Mouse (Mus musculus): Measurements from ENCODE around the gene Cyp4a10. TPM values are rescaled to one million over a fixed set of nuclear protein-coding genes. Genes with fewer than 3 reads are reported as not detected.

Gene Cyp4a10
- polyA plus RNA-seq, 1 experiment: 0.07 TPM

- WGBS: 65% methylated on average over 4 of the region's 4 CpGs
- TF ChIP-seq CTCF (IDR thresholded peaks at IDR 0.05; ENCODE audit: borderline replicate concordance, control insufficient read depth, extremely low read depth, insufficient read depth, low read length, poor library complexity) (no peak), POLR2A (IDR thresholded peaks at IDR 0.05; ENCODE audit: control insufficient read depth, extremely low read depth, insufficient read depth, low read length, poor library complexity) (no peak)
- no peaks in the 10 kb centered on the region for H3K27me3 ChIP-seq (ENCODE audit: control insufficient read depth, insufficient read depth, low read length)
- DNase-seq: no peak
- H3K27ac ChIP-seq (ENCODE audit: control insufficient read depth, insufficient read depth, low read length): no peak overlapping the region
- H3K4me3 ChIP-seq (ENCODE audit: control insufficient read depth, insufficient read depth, low read length): no peak overlapping the region
- no peaks in the 10 kb centered on the region for H3K36me3 ChIP-seq (ENCODE audit: control insufficient read depth, insufficient read depth, low read length)
- no peaks in the 10 kb centered on the region for H3K4me1 ChIP-seq (replicated peaks; ENCODE audit: control insufficient read depth, insufficient read depth, low read length)
These were observed 1.4 kb downstream of the Cyp4a10 start for GRCm38 (mm10) chr4:115519444-115519843.

GRCm38 (mm10) chr4:115521766-115522165 lies 3.7 kb downstream of the Cyp4a10 start:
- no peak for DNase-seq
- Histone ChIP-seq H3K36me3 (ENCODE audit: control insufficient read depth, insufficient read depth, low read length) (no peaks in the 10 kb centered on the region), H3K4me3 (ENCODE audit: control insufficient read depth, insufficient read depth, low read length) (no peak overlapping the region), H3K4me1 (replicated peaks; ENCODE audit: control insufficient read depth, insufficient read depth, low read length) (no peaks in the 10 kb centered on the region), H3K27me3 (ENCODE audit: control insufficient read depth, insufficient read depth, low read length) (no peaks in the 10 kb centered on the region), H3K27ac (ENCODE audit: control insufficient read depth, insufficient read depth, low read length) (no peak overlapping the region)
- TF ChIP-seq CTCF (IDR thresholded peaks at IDR 0.05; ENCODE audit: borderline replicate concordance, control insufficient read depth, extremely low read depth, insufficient read depth, low read length, poor library complexity): no peak
- no peak for TF ChIP-seq POLR2A (IDR thresholded peaks at IDR 0.05; ENCODE audit: control insufficient read depth, extremely low read depth, insufficient read depth, low read length, poor library complexity)
- WGBS: 100% methylated on average over 2 of the region's 2 CpGs

- H3K36me3 ChIP-seq (ENCODE audit: control insufficient read depth, insufficient read depth, low read length): no peaks in the 10 kb centered on the region
- no peak for DNase-seq
- 71% methylated on average over 1 of the region's 1 CpGs for WGBS
- no peaks in the 10 kb centered on the region for H3K27me3 ChIP-seq (ENCODE audit: control insufficient read depth, insufficient read depth, low read length)
- no peak for TF ChIP-seq POLR2A (IDR thresholded peaks at IDR 0.05; ENCODE audit: control insufficient read depth, extremely low read depth, insufficient read depth, low read length, poor library complexity)
- TF ChIP-seq CTCF (IDR thresholded peaks at IDR 0.05; ENCODE audit: borderline replicate concordance, control insufficient read depth, extremely low read depth, insufficient read depth, low read length, poor library complexity): no peak
- H3K27ac ChIP-seq (ENCODE audit: control insufficient read depth, insufficient read depth, low read length): no peak overlapping the region
- no peak overlapping the region for H3K4me3 ChIP-seq (ENCODE audit: control insufficient read depth, insufficient read depth, low read length)
- no peaks in the 10 kb centered on the region for H3K4me1 ChIP-seq (replicated peaks; ENCODE audit: control insufficient read depth, insufficient read depth, low read length)
These were observed 27.0 kb downstream of the Cyp4a10 start for GRCm38 (mm10) chr4:115545101-115545500.

GRCm38 (mm10) chr4:115546141-115546828 lies 28.2 kb downstream of the Cyp4a10 start:
- 74% methylated on average over 2 of the region's 2 CpGs for WGBS
- Histone ChIP-seq H3K27ac (ENCODE audit: control insufficient read depth, insufficient read depth, low read length) (no peak overlapping the region), H3K4me1 (replicated peaks; ENCODE audit: control insufficient read depth, insufficient read depth, low read length) (no peaks in the 10 kb centered on the region)

GRCm38 (mm10) chr4:115552726-115553125 lies 34.7 kb downstream of the Cyp4a10 start:
- no peaks in the 10 kb centered on the region for H3K27me3 ChIP-seq (ENCODE audit: control insufficient read depth, insufficient read depth, low read length)
- no peaks in the 10 kb centered on the region for H3K36me3 ChIP-seq (ENCODE audit: control insufficient read depth, insufficient read depth, low read length)
- H3K27ac ChIP-seq (ENCODE audit: control insufficient read depth, insufficient read depth, low read length): no peak overlapping the region
- H3K4me3 ChIP-seq (ENCODE audit: control insufficient read depth, insufficient read depth, low read length): no peak overlapping the region
- no peak for DNase-seq
- 90% methylated on average over 3 of the region's 3 CpGs for WGBS
- TF ChIP-seq POLR2A (IDR thresholded peaks at IDR 0.05; ENCODE audit: control insufficient read depth, extremely low read depth, insufficient read depth, low read length, poor library complexity) (no peak), CTCF (IDR thresholded peaks at IDR 0.05; ENCODE audit: borderline replicate concordance, control insufficient read depth, extremely low read depth, insufficient read depth, low read length, poor library complexity) (no peak)
- no peaks in the 10 kb centered on the region for H3K4me1 ChIP-seq (replicated peaks; ENCODE audit: control insufficient read depth, insufficient read depth, low read length)

More at GRCm38 (mm10) chr4:115546141-115546828, 28.2 kb downstream of the Cyp4a10 start:
- no peak for DNase-seq
- no peak overlapping the region for H3K4me3 ChIP-seq (ENCODE audit: control insufficient read depth, insufficient read depth, low read length)
- H3K36me3 ChIP-seq (ENCODE audit: control insufficient read depth, insufficient read depth, low read length): no peaks in the 10 kb centered on the region
- no peaks in the 10 kb centered on the region for H3K27me3 ChIP-seq (ENCODE audit: control insufficient read depth, insufficient read depth, low read length)
- no peak for TF ChIP-seq POLR2A (IDR thresholded peaks at IDR 0.05; ENCODE audit: control insufficient read depth, extremely low read depth, insufficient read depth, low read length, poor library complexity)
- TF ChIP-seq CTCF (IDR thresholded peaks at IDR 0.05; ENCODE audit: borderline replicate concordance, control insufficient read depth, extremely low read depth, insufficient read depth, low read length, poor library complexity): no peak

- Histone ChIP-seq H3K4me1 (replicated peaks; ENCODE audit: control insufficient read depth, insufficient read depth, low read length) (no peaks in the 10 kb centered on the region), H3K36me3 (ENCODE audit: control insufficient read depth, insufficient read depth, low read length) (no peaks in the 10 kb centered on the region), H3K27ac (ENCODE audit: control insufficient read depth, insufficient read depth, low read length) (no peak overlapping the region), H3K4me3 (ENCODE audit: control insufficient read depth, insufficient read depth, low read length) (no peak overlapping the region), H3K27me3 (ENCODE audit: control insufficient read depth, insufficient read depth, low read length) (no peaks in the 10 kb centered on the region)
- WGBS: 81% methylated on average over 2 of the region's 2 CpGs
- no peak for TF ChIP-seq CTCF (IDR thresholded peaks at IDR 0.05; ENCODE audit: borderline replicate concordance, control insufficient read depth, extremely low read depth, insufficient read depth, low read length, poor library complexity)
- TF ChIP-seq POLR2A (IDR thresholded peaks at IDR 0.05; ENCODE audit: control insufficient read depth, extremely low read depth, insufficient read depth, low read length, poor library complexity): no peak
- no peak for DNase-seq
These were observed 37.4 kb downstream of the Cyp4a10 start for GRCm38 (mm10) chr4:115555513-115555912.

All from thymus, adult 2 months (tissue).